Mouse (Mus musculus) brown adipose tissue, adult 24 weeks (tissue): ENCODE results near the gene Lama1. TPM values are rescaled to one million over a fixed set of nuclear protein-coding genes. Genes with fewer than 3 reads are reported as not detected.
A peak's percentile ranks its signal among the peaks of the same experiment; 100 is the strongest.

Experiments
- H3K27ac ChIP-seq: fragments of 200-500 bp; replicated peaks from 2 replicates; pipeline ENCODE4 v1.5.1; 2012; ENCODE audit warnings: low read depth, mild to moderate bottlenecking, low read length
- H3K4me1 ChIP-seq: fragments of 200-500 bp; 2 replicates; pipeline ENCODE4 v1.6.1; 2012; ENCODE audit warnings: low read length, mixed read lengths; ENCODE audit not compliant: control insufficient read depth, insufficient read depth, insufficient read length
- H3K4me3 ChIP-seq: fragments of 200-500 bp; 2 replicates; pipeline ENCODE4 v1.5.1; 2012; ENCODE audit warnings: low read depth, mild to moderate bottlenecking, low read length, moderate library complexity; ENCODE audit not compliant: insufficient read depth
- polyA plus RNA-seq: library from polyadenylated mRNA; stranded (reverse); fragments of >200 nt; gene quantifications from 2 replicates; pipeline ENCODE4 v1.2.4, GENCODE M21; 2012; ENCODE audit not compliant: missing spikeins, insufficient read depth, insufficient read length

Lama1 gene
- polyA plus RNA-seq: not detected in 2 replicates

- Histone ChIP-seq H3K4me1 (no peaks in the 10 kb centered on the region; the same call in 1 of the 2 replicates), H3K27ac (no peak within 1 kb of the TSS), H3K4me3 (peak within 1 kb of the TSS; percentile 55)
Measured at GRCm38 (mm10) chr17:67696694-67697386, at the start of gene Lama1. Lama1 (plus strand) TSS chr17:67697259.

- no peak overlapping the region for H3K4me3 ChIP-seq
- no peaks in the 10 kb centered on the region for H3K4me1 ChIP-seq
- H3K27ac ChIP-seq: no peak overlapping the region
Measured at GRCm38 (mm10) chr17:67651506-67651905, 45.6 kb upstream of the Lama1 start.

- H3K4me3 ChIP-seq: no peak overlapping the region
- H3K4me1 ChIP-seq: no peaks in the 10 kb centered on the region
- H3K27ac ChIP-seq: no peak overlapping the region
Measured at GRCm38 (mm10) chr17:67664299-67664698, 32.8 kb upstream of the Lama1 start.

- no peaks in the 10 kb centered on the region for H3K4me1 ChIP-seq
- H3K27ac ChIP-seq: no peak overlapping the region
- H3K4me3 ChIP-seq: no peak overlapping the region
Measured at GRCm38 (mm10) chr17:67666981-67667380, 30.1 kb upstream of the Lama1 start.

- Histone ChIP-seq H3K4me3 (no peak overlapping the region), H3K4me1 (no peaks in the 10 kb centered on the region), H3K27ac (no peak overlapping the region)
Measured at GRCm38 (mm10) chr17:67667981-67668380, 29.1 kb upstream of the Lama1 start.

- Histone ChIP-seq H3K27ac (no peak overlapping the region), H3K4me3 (no peak overlapping the region), H3K4me1 (no peaks in the 10 kb centered on the region)
Measured at GRCm38 (mm10) chr17:67678576-67678975, 18.5 kb upstream of the Lama1 start.

- no peak overlapping the region for H3K27ac ChIP-seq
- no peak overlapping the region for H3K4me3 ChIP-seq
- H3K4me1 ChIP-seq: no peaks in the 10 kb centered on the region
Measured at GRCm38 (mm10) chr17:67681084-67681483, 16.0 kb upstream of the Lama1 start.

GRCm38 (mm10) chr17:67685022-67685743, 11.9 kb upstream of the Lama1 start:
- Histone ChIP-seq H3K27ac (no peak overlapping the region), H3K4me1 (no peaks in the 10 kb centered on the region), H3K4me3 (no peak overlapping the region)

- no peaks in the 10 kb centered on the region for H3K4me1 ChIP-seq
- no peak overlapping the region for H3K27ac ChIP-seq
- H3K4me3 ChIP-seq: no peak overlapping the region
Measured at GRCm38 (mm10) chr17:67687505-67687904, 9.6 kb upstream of the Lama1 start.

GRCm38 (mm10) chr17:67690689-67691088, 6.4 kb upstream of the Lama1 start:
- no peak overlapping the region for H3K27ac ChIP-seq
- no peak overlapping the region for H3K4me3 ChIP-seq
- H3K4me1 ChIP-seq: no peaks in the 10 kb centered on the region

GRCm38 (mm10) chr17:67692651-67693050, 4.4 kb upstream of the Lama1 start:
- H3K4me1 ChIP-seq: no peaks in the 10 kb centered on the region; the same call in 1 of the 2 replicates
- no peak overlapping the region for H3K27ac ChIP-seq
- no peak overlapping the region for H3K4me3 ChIP-seq

GRCm38 (mm10) chr17:67693861-67694260, 3.2 kb upstream of the Lama1 start:
- H3K27ac ChIP-seq: no peak overlapping the region
- no peak overlapping the region for H3K4me3 ChIP-seq
- H3K4me1 ChIP-seq: no peaks in the 10 kb centered on the region; the same call in 1 of the 2 replicates

GRCm38 (mm10) chr17:67697461-67697891, 417 bp downstream of the Lama1 start:
- Histone ChIP-seq H3K27ac (no peak overlapping the region), H3K4me1 (no peaks in the 10 kb centered on the region; the same call in 1 of the 2 replicates), H3K4me3 (peak overlapping the region; percentile 55)

- H3K27ac ChIP-seq: no peak overlapping the region
- H3K4me1 ChIP-seq: no peaks in the 10 kb centered on the region; the same call in 1 of the 2 replicates
- H3K4me3 ChIP-seq: no peak overlapping the region
Measured at GRCm38 (mm10) chr17:67698301-67698700, 1.2 kb downstream of the Lama1 start.

- H3K4me3 ChIP-seq: no peak overlapping the region
- no peak overlapping the region for H3K27ac ChIP-seq
- H3K4me1 ChIP-seq: no peaks in the 10 kb centered on the region; the same call in 1 of the 2 replicates
Measured at GRCm38 (mm10) chr17:67701761-67702160, 4.7 kb downstream of the Lama1 start.

- Histone ChIP-seq H3K4me1 (no peaks in the 10 kb centered on the region), H3K27ac (no peak overlapping the region), H3K4me3 (no peak overlapping the region)
Measured at GRCm38 (mm10) chr17:67702941-67703340, 5.9 kb downstream of the Lama1 start.
